Mouse (Mus musculus) megakaryocyte, embryonic 14.5 days (primary cell): Measurements from ENCODE around the gene Ltbp4.

Source experiments
- FLI1 ChIP-seq: IDR thresholded peaks from 2 replicates; pipeline ENCODE4 v1.6.1; 2012; ENCODE audit warnings: low read length, inconsistent platforms, mixed read lengths
- GATA1 ChIP-seq: IDR thresholded peaks from 3 replicates; pipeline ENCODE4 v1.6.1; 2012; ENCODE audit warnings: mixed read lengths, low read length, inconsistent platforms, borderline replicate concordance

GRCm38 (mm10) chr7:27354783-27355182 lies 17.3 kb upstream of the Ltbp4 start:
- TF ChIP-seq GATA1 = no peak
- TF ChIP-seq FLI1 = no peak
